Mouse (Mus musculus): Measurements from ENCODE around the gene Npas3.

- TF ChIP-seq GATA1 (IDR thresholded peaks at IDR 0.05; ENCODE audit: low read length) (no peak), TAL1 (IDR thresholded peaks at IDR 0.05; ENCODE audit: low read length) (no peak)
These were observed 178.7 kb downstream of the Npas3 start for GRCm38 (mm10) chr12:53427153-53427552.
